Mouse (Mus musculus) E14TG2a.4 (cell line): Measurements from ENCODE around the gene Ybx2.

Experiments used
- H3K27me3 ChIP-seq: 2 replicates; pipeline ENCODE4 v1.6.1; 2014; ENCODE audit warnings: low read length, control low read depth; ENCODE audit not compliant: insufficient read depth
- H3K36me3 ChIP-seq: 2 replicates; pipeline ENCODE4 v1.6.1; 2014; ENCODE audit warnings: low read length, control low read depth; ENCODE audit not compliant: insufficient read depth
- H3K4me1 ChIP-seq: replicated peaks from 2 replicates; pipeline ENCODE4 v1.6.1; 2014; ENCODE audit warnings: low read depth, low read length, control low read depth
- H3K4me3 ChIP-seq: replicated peaks from 2 replicates; pipeline ENCODE4 v1.5.1; 2014; ENCODE audit warnings: mild to moderate bottlenecking, low read length
- H3K9me3 ChIP-seq: 2 replicates; pipeline ENCODE4 v1.6.1; 2014; ENCODE audit warnings: low read length, control low read depth
- CTCF ChIP-seq: conservative IDR thresholded peaks from 2 replicates; pipeline ENCODE4 v1.5.1; 2014; ENCODE audit warnings: low read length
- NANOG ChIP-seq: IDR thresholded peaks from 2 replicates; pipeline ENCODE4 v1.6.1; 2014; ENCODE audit warnings: borderline replicate concordance, low read length, mixed read lengths
- POU5F1 ChIP-seq: IDR thresholded peaks from 2 replicates; pipeline ENCODE4 v1.6.1; 2014; ENCODE audit warnings: low read length, borderline replicate concordance

Ybx2 gene

DNA sequence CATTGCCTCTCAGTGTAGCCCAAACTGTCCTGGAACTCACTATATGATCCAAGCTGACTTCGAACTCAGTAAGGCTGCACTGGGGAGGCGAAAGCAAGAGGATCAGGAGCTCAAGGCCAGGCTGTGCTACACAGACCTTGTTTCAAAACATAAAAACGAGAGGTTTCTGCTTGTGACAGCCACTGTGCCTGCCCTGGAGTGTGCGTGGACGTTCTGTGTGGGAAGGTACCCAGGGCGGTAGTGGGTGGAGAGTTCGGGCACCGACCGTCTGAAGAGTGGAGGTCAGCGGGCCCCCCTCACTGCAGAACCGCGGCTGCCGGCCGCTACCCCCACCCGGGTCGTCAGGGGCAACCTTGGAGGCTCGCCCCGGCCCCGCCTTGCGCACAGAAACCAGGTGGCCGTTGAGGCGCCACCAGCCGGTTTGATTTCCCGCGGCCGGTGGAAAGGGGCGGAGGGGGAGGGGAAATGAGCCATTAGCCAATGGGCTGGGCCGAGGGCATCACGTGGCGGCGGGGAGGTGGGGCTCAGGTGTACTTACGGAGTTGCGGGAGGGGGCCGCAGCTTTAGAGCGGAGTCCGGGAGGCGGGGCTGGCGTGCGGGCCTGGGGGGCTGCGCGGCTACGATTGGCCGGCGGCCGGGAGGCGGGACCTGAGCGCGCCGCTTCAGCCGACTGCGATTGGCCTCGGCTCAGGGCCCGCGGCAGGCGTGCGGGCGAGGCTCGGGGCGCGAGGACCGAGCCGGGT, at the start of gene Ybx2:
Ybx2 (plus strand) TSS at position 660 of the 743 bp plus-strand sequence.
- H3K36me3 ChIP-seq = peaks cover 1% of the 10 kb centered on the region; the same call in 1 of the 2 replicates
- no peaks in the 10 kb centered on the region for H3K9me3 ChIP-seq
- peak within 1 kb of the TSS; percentile 80 for H3K4me3 ChIP-seq
- H3K4me1 ChIP-seq = peaks cover 53% of the 10 kb centered on the region
- TF ChIP-seq POU5F1 = no peak
- TF ChIP-seq CTCF = no peak
- no peak for TF ChIP-seq NANOG
- peaks cover 50% of the 10 kb centered on the region for H3K27me3 ChIP-seq

DNA sequence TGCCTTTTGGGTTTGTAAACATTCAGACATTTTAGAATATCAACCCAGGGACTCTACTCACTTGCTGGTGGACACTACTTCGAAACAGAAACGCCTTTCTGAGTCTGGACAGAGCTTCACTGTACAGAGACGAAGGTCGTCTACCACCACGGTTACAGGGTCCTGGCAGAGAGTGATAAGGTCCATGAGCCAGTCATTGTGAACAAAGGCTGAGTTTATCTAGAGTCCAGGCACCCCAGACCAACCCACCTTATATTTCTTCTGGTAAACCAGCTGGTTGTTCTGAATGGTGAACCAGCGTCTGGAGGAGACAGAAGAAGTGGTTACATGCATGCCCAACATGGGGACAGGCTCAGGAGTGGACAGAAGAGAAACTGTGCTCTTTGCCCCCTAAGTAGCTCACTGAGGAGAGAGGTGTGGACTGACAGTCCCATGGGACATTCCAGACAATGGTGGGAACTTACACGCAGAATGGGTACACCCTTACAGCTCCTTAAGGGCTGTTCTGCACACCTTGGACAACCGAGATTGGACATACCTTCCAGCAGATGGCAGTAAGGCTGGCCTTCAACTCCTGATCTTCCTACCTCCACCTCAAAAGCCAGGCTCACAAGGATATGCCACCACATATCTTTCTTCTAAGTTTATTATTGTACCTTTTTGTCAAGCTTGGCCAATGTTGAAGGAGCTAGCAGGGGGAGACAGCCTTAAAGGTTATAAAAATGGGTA, 48.5 kb upstream of the Ybx2 start:
- Histone ChIP-seq H3K9me3 (no peaks in the 10 kb centered on the region), H3K36me3 (peaks cover 36% of the 10 kb centered on the region), H3K4me3 (no peak overlapping the region), H3K27me3 (peaks cover 6% of the 10 kb centered on the region), H3K4me1 (peaks cover 46% of the 10 kb centered on the region)
- peak; percentile 34 for TF ChIP-seq CTCF
- no peak for TF ChIP-seq NANOG

DNA sequence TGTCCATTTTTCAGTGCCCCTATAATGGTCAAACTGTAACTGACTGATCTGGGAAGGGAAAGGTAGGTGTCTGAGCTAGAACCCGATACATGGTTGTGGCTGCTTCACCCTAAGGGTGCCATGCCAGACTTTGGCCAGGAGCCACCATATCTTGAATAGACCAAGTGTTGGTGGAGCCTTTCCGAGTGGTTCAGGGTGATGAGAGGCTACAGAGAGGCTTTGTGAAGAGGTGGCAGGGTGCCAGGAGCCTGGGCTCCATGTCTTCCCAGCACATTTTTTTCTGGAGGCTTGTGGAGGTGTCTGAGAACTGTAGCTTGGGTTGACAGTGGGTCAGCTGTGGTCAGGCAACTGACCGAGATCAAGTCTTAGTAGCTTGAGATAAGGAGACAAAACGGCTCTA, 44.1 kb upstream of the Ybx2 start:
- TF ChIP-seq NANOG (no peak), POU5F1 (no peak), CTCF (no peak)
- H3K9me3 ChIP-seq = no peaks in the 10 kb centered on the region
- H3K4me3 ChIP-seq = peak overlapping the region; percentile 32; the same call in 1 of the 2 replicates
- no peaks in the 10 kb centered on the region for H3K27me3 ChIP-seq
- peaks cover 15% of the 10 kb centered on the region for H3K36me3 ChIP-seq
- peaks cover 53% of the 10 kb centered on the region for H3K4me1 ChIP-seq

DNA sequence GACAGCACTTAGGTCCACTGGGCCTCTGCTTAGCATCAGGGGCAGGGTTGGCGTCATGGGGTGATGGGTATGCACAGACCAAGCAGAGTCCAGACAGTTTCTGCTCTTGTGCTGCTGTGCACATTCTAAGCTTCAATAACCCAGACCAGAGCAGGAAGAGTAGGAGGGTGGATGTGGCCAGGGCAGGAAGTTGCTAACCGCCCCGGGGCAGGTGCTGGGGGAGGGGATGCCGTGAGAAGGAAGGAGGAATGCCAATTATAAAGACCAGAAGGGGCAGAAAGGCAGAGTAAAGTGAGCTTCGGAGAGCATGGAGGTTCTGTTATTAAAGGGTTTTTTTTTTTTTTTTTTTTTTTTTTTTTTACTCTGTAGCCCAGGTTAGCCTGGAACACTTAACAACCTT, 40.9 kb upstream of the Ybx2 start:
- Histone ChIP-seq H3K9me3 (no peaks in the 10 kb centered on the region), H3K27me3 (peaks cover 8% of the 10 kb centered on the region; the same call in 1 of the 2 replicates), H3K36me3 (no peaks in the 10 kb centered on the region; the same call in 1 of the 2 replicates), H3K4me3 (peak overlapping the region; percentile 60), H3K4me1 (peaks cover 64% of the 10 kb centered on the region)
- TF ChIP-seq POU5F1 = no peak
- no peak for TF ChIP-seq NANOG
- TF ChIP-seq CTCF = no peak

DNA sequence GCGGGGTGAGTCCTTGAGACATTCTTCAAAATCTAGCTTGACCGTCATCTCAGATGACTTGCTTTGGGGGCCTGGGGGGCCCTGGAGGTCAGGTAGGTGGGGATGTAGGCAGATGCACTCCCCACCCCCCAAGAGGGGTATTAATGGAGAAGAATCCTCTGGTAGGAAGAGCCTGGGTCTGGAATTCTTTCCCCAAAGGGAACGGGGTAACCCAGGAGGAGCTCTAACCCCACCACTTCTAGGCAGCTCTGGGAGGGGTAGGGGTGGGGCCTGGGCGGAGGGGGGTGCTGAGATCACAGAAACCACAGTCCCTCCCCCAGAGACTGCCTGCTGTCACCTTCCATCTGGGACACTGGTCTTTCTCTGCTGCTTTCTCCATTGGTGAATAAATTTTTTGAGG, 40.3 kb upstream of the Ybx2 start, which contains the start of gene Acap1:
Acap1 (minus strand) TSS at position 249 of the 400 bp plus-strand sequence.
- Histone ChIP-seq H3K36me3 (no peaks in the 10 kb centered on the region; the same call in 1 of the 2 replicates), H3K9me3 (no peaks in the 10 kb centered on the region), H3K27me3 (peaks cover 8% of the 10 kb centered on the region; the same call in 1 of the 2 replicates), H3K4me1 (peaks cover 64% of the 10 kb centered on the region), H3K4me3 (peak within 1 kb of the TSS; percentile 60)
- TF ChIP-seq NANOG (no peak), CTCF (no peak), POU5F1 (no peak)

DNA sequence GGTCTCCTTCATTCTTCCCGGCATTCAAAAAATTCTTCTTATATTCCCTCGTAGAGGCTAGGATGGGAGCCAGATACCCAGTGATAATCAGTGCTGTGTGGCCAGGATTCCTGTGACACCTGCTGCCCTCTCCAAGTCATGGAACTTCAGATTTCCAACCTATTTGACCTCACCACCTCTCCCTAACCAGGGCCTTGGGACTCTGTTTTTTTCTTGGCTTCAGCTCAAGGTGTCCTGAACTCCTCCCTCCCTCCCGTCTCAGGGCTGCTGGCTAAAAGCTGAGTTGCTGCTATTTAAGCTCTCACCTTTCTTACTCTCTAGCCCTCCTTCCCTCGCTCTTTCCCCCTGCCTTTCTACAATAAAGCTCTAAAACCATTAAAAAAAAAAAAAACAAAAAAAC, 35.7 kb upstream of the Ybx2 start:
- peak overlapping the region; percentile 93 for H3K4me3 ChIP-seq
- peaks cover 18% of the 10 kb centered on the region for H3K36me3 ChIP-seq
- TF ChIP-seq NANOG = no peak
- TF ChIP-seq CTCF = no peak
- TF ChIP-seq POU5F1 = no peak

DNA sequence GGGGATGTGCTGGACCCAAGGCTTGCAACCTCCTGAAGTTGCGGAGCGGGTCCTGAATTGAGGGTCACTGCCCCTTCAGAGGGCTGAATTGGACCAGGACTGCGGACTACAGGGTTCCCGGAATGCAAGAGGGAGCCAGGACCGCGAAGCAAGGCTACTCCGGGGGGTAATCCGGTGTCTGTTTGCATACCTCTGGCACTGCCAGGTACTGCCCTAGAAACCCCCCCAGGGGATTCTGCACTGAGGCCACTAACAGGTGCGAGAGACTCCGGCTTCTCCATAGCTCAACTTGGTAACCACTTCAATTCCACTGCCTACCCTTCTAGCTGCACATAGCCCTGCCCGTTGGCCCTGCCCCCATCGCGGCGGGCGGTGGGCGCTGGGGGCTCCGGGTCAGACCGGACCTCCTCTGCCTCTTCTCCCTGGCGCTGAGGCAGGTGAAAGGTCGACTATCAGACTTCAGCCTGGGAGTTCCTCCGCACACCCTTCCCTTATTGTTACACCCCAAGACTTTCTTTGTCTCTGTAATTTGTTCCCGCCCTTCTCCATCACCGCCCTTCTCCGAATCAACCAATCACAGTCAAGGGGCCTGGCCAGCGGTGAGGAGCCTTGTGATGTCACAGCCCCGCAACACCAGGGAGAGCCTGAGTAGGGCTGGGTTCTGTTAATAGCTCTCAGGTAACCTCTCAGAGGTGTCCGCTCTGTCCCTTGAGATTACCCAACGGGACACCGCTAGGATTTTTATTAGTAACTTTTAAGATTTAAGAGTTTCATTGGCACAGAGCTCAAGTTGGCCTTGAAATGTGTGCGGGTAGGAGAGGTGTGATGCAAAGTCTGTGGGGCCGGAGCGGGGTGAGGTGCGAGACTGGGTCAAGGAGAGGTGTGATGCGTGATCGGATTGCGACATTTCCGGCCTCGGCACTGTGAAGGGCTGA, 34.9 kb upstream of the Ybx2 start, which contains the start of the genes 2810408A11Rik and Neurl4:
2810408A11Rik (minus strand) TSS at position 517 of the 935 bp plus-strand sequence.
Neurl4 (plus strand) TSS at position 602 of the 935 bp plus-strand sequence.
- peaks cover 8% of the 10 kb centered on the region; the same call in 1 of the 2 replicates for H3K27me3 ChIP-seq
- no peaks in the 10 kb centered on the region for H3K9me3 ChIP-seq
- peaks cover 26% of the 10 kb centered on the region for H3K36me3 ChIP-seq
- H3K4me3 ChIP-seq = peak within 1 kb of the TSS; percentile 93
- TF ChIP-seq CTCF (no peak), NANOG (no peak), POU5F1 (no peak)
- peaks cover 58% of the 10 kb centered on the region for H3K4me1 ChIP-seq

More for the DNA sequence above, 35.7 kb upstream of the Ybx2 start:
- no peaks in the 10 kb centered on the region for H3K9me3 ChIP-seq
- peaks cover 8% of the 10 kb centered on the region; the same call in 1 of the 2 replicates for H3K27me3 ChIP-seq
- peaks cover 66% of the 10 kb centered on the region for H3K4me1 ChIP-seq
